Mouse (Mus musculus): ENCODE measurements around the gene Ppp2r5d.

GRCm38 (mm10) chr17:46703971-46704886 is 682 bp downstream of the Ppp2r5d start:
- TF ChIP-seq POLR2A (IDR thresholded peaks at IDR 0.05; ENCODE audit: borderline replicate concordance, insufficient read depth, low read length) = no peak
- TF ChIP-seq CTCF (IDR thresholded peaks at IDR 0.05; ENCODE audit: borderline replicate concordance, insufficient read depth, low read depth, low read length) = no peak
